Mouse (Mus musculus) CH12.LX (cell line): Measurements from ENCODE around the gene Insrr.

ENCODE experiments used
- CHD1 ChIP-seq: IDR thresholded peaks from 2 replicates; pipeline ENCODE4 v1.6.1; 2012; ENCODE audit warnings: low read depth, low read length, improper control_type of control experiment, inconsistent platforms
- CHD2 ChIP-seq: IDR thresholded peaks from 2 replicates; pipeline ENCODE4 v1.6.1; 2011; ENCODE audit warnings: low read length, improper control_type of control experiment
- KAT2A ChIP-seq: IDR thresholded peaks from 2 replicates; pipeline ENCODE4 v1.6.1; 2012; ENCODE audit warnings: low read length, improper control_type of control experiment, inconsistent platforms; ENCODE audit not compliant: insufficient replicate concordance

DNA sequence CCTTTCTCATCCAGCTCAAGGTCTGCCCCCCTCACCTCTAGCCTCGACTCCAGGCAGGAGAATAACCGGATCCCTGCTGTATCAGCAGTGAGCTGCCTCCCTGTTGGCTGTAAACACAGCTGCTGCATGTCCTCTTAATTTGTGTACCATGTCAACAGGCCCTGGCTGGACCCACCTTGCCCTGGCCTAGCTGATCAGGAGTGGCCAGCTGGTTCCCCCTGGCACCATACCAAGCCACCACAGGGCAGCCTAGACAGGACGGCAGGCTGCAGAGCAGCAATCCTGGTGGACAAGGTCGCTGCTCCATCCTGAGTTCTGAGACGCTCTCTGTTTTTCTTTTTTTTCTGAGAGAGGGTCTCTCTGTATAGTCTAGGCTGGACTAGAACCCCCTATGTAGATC lies 4.9 kb downstream of the Insrr start:
- no peak for TF ChIP-seq CHD2
- no peak for TF ChIP-seq CHD1
- TF ChIP-seq KAT2A = no peak
